ENCODE assay signal across 19 mouse cellular contexts in genomic region chr9:52113091-52113490, GRCm38 (mm10). TPM values are rescaled to one million over a fixed set of nuclear protein-coding genes. Genes with fewer than 3 reads are reported as not detected.
DNase-seq lines count a peak whose midpoint lies in the region; ATAC-seq lines count a peak whose summit lies in the region.
"Had no signal": no experiment of that assay in that cellular context is flagged by ENCODE, and none has a peak within 500 bp of the region (broad histone marks: within the 10 kb centered on the region; RNA-seq: fewer than 3 reads in every experiment).

No protein-coding gene starts in this region.

- H3K4me2 ChIP-seq in intestine, embryonic 14.5 days (ENCODE audit: low read length): no peak overlapping the region
- H3K4me2 ChIP-seq in intestine, embryonic 15.5 days (replicated peaks): no peak overlapping the region

- WGBS in intestine, embryonic 14.5 days: 93% methylated on average over 5 of the region's 5 CpGs
- 93% methylated on average over 5 of the region's 5 CpGs for WGBS in intestine, embryonic 15.5 days

- peak; percentile 73 for DNase-seq in heart, adult 11 months
- DNase-seq in heart, adult 18-20 months: no peak
- DNase-seq in intestine, embryonic 14.5 days (ENCODE audit: low spot score): peak; percentile 29
- DNase-seq: adrenal gland, adult 2 months; adrenal gland, adult 8-10 months; adrenal gland, postnatal 10 days; adrenal gland, postnatal 14 days; adrenal gland, postnatal 25 days; adrenal gland, postnatal 36 days; B cell, adult 2 months; cerebellum, adult 11 months; cerebellum, adult 11-12 months; cerebellum, adult 18-20 months had no signal

- no peak for ATAC-seq in intestine, embryonic 14.5 days (replicated peaks; ENCODE audit: low FRiP score, low TSS enrichment, low read depth)
- no peak for ATAC-seq in intestine, embryonic 15.5 days
- ATAC-seq: activated CD4-positive, CD25-positive, alpha-beta regulatory T cell, adult 4 months; CD4-positive, CD25-positive, alpha-beta regulatory T cell, adult 4 months; Patski had no signal

- no peaks in the 10 kb centered on the region for H3K27me3 ChIP-seq in intestine, embryonic 14.5 days (replicated peaks; ENCODE audit: control insufficient read depth, insufficient read depth, low read length)
- 0 out of 2 replicates have a peak, but pooled peaks cover 3% of the 10 kb centered on the region for H3K27me3 ChIP-seq in intestine, embryonic 15.5 days (replicated peaks)
- H3K27me3 ChIP-seq: CH12.LX, Patski had no signal

- H3K9me3 ChIP-seq in intestine, embryonic 14.5 days (ENCODE audit: control insufficient read depth, low read length): no peaks in the 10 kb centered on the region
- no peaks in the 10 kb centered on the region for H3K9me3 ChIP-seq in intestine, embryonic 15.5 days
- H3K9me3 ChIP-seq: G1E had no signal

- H3K36me3 ChIP-seq in intestine, embryonic 14.5 days (ENCODE audit: control insufficient read depth, insufficient read depth, low read length): peaks cover 38% of the 10 kb centered on the region
- peaks cover 6% of the 10 kb centered on the region; the same call in 1 of the 2 replicates for H3K36me3 ChIP-seq in intestine, embryonic 15.5 days

- H3K9ac ChIP-seq in intestine, embryonic 14.5 days (ENCODE audit: low read length): no peak overlapping the region
- no peak overlapping the region for H3K9ac ChIP-seq in intestine, embryonic 15.5 days

- H3K4me1 ChIP-seq in intestine, embryonic 14.5 days (replicated peaks; ENCODE audit: control insufficient read depth, insufficient read depth, low read length): no peaks in the 10 kb centered on the region
- H3K4me1 ChIP-seq in intestine, embryonic 15.5 days (replicated peaks): no peaks in the 10 kb centered on the region

- H3K27ac ChIP-seq in intestine, embryonic 14.5 days (ENCODE audit: low read depth): no peak overlapping the region
- H3K27ac ChIP-seq in intestine, embryonic 15.5 days: no peak overlapping the region

- H3K4me3 ChIP-seq in intestine, embryonic 14.5 days (ENCODE audit: low read depth, low read length): no peak overlapping the region
- no peak overlapping the region for H3K4me3 ChIP-seq in intestine, embryonic 15.5 days (replicated peaks)

RNA-seq across cellular contexts. Expression of gene Zc3h12c, which starts 55.3 kb away (rescaled TPM):
- 1 to 10 TPM; 7.7 to 8.4 TPM for total RNA-seq in heart, adult 18-20 months (2021)
- 4.0 and 4.2 TPM in 2 replicates for polyA plus RNA-seq in intestine, embryonic 14.5 days (2014; fragmentation: Nextera tagmentation; extraction: Ambion mirVana)
- 2.0 and 2.1 TPM in 2 replicates for polyA plus RNA-seq in intestine, embryonic 15.5 days (2015; fragmentation: Nextera tagmentation; extraction: Ambion mirVana)

Comparison
In these comparisons a context has a peak if more than half of its experiments do, and no peak if none do; other contexts are left out.
1. DNase-seq: peak in heart, adult 11 months (single experiment) and intestine, embryonic 14.5 days (single experiment); none in heart, adult 18-20 months (0 of 2).